Mouse (Mus musculus): ENCODE measurements around the gene 4933415F23Rik. TPM values are rescaled to one million over a fixed set of nuclear protein-coding genes. Genes with fewer than 3 reads are reported as not detected.

4933415F23Rik gene
- polyA plus RNA-seq, 1 experiment from 2014 or later, result not detected

DNA sequence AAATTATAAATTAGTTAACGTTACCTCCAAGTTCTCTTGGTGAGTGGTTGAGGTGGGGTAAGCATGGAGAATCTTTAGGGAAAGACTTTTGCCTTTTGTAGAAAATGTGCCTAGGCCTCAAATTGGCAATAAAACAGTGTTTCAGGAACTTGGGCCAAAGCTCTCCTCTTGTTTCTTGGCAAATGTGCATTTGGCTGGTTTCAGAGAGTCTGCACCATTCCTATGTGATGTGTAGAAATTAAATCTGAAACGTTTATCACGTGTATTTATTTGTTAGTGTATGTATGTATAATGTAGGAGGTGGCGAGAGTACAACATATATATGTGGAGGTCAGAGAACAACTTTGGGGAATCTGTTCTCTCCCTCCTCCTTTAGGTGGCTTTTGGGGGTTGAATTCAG, 4.1 kb downstream of the 4933415F23Rik start:
- H3K27ac ChIP-seq, result no peak overlapping the region
- no peak overlapping the region for H3K4me2 ChIP-seq
- H3K27me3 ChIP-seq, result no peaks in the 10 kb centered on the region
- no peaks in the 10 kb centered on the region for H3K9me3 ChIP-seq
- H3K36me3 ChIP-seq (replicated peaks), result no peaks in the 10 kb centered on the region
- WGBS, result 89% methylated on average over 4 of the region's 4 CpGs
- no peak for ATAC-seq (ENCODE audit: low FRiP score)
- no peaks in the 10 kb centered on the region for H3K4me1 ChIP-seq
- no peak overlapping the region for H3K4me3 ChIP-seq (replicated peaks)
- no peak overlapping the region for H3K9ac ChIP-seq

GRCm38 (mm10) chr1:23067715-23068114, 34.3 kb downstream of the 4933415F23Rik start:
- no peak for ATAC-seq (ENCODE audit: low FRiP score)
- Histone ChIP-seq H3K36me3 (replicated peaks) (no peaks in the 10 kb centered on the region), H3K9me3 (no peaks in the 10 kb centered on the region), H3K4me2 (no peak overlapping the region), H3K4me3 (replicated peaks) (no peak overlapping the region), H3K9ac (no peak overlapping the region), H3K4me1 (no peaks in the 10 kb centered on the region), H3K27ac (no peak overlapping the region), H3K27me3 (no peaks in the 10 kb centered on the region)
- WGBS, result 89% methylated on average over 5 of the region's 5 CpGs

DNA sequence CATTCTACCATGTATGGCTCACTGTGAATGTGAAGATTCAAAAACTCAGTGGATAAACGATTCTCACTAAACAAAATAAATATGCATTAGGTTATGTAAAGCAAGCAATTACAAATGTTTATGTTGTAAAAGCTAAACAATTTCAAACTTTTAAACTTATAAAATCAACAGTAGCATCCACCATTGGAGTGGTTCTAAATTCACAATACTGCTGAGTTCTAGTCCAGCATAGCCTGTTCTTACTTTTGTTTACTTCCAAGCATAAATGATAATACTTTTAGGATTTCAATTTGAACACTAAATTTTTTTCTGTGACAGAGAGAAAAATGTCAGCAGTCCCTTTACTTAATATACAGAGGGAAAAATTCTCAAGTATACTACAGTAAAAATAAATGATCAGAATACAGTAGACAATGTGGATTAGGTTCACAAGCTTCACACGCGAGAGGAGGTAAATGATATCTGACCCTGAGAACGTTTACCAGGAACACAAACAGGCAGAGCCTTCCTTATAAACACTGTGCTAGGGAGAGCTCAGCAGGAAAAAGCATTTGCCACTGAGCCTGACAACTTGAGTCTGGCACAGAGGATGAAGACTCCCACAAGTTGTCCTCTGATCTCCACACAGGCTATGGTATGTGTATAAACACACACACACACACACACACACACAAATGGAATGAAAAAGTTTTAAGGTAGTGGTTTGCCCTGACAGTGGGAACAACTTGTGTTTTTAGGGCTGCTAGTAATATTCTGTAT, 37.2 kb downstream of the 4933415F23Rik start:
- Histone ChIP-seq H3K9ac (no peak overlapping the region), H3K36me3 (replicated peaks) (no peaks in the 10 kb centered on the region), H3K27me3 (no peaks in the 10 kb centered on the region), H3K4me3 (replicated peaks) (no peak overlapping the region), H3K9me3 (no peaks in the 10 kb centered on the region), H3K4me2 (no peak overlapping the region), H3K4me1 (no peaks in the 10 kb centered on the region), H3K27ac (no peak overlapping the region)
- 72% methylated on average over 4 of the region's 4 CpGs for WGBS
- ATAC-seq (ENCODE audit: low FRiP score), result no peak

DNA sequence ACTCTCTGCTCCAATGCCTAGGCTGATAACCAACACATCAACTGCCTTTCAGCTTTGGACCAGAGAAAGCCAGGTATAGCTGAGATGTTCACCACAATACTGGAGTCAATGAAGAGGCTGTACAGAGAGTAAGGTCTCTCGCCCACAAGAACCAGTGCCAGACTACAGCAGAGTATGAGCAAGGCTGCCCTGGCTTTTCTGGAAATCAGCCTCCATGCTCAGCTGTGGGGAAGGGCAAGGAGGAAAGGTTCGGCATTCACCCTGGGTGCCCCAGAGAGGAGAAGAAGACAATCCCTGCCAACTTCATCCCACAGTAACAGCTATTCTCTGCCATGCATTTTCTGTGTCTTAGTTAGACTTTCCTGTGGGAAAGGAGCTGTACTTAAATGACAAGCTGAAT, 38.1 kb downstream of the 4933415F23Rik start:
- H3K4me3 ChIP-seq (replicated peaks), result no peak overlapping the region
- no peaks in the 10 kb centered on the region for H3K9me3 ChIP-seq
- ATAC-seq (ENCODE audit: low FRiP score), result no peak
- no peak overlapping the region for H3K9ac ChIP-seq
- H3K36me3 ChIP-seq (replicated peaks), result no peaks in the 10 kb centered on the region
- H3K4me2 ChIP-seq, result no peak overlapping the region
- no peaks in the 10 kb centered on the region for H3K4me1 ChIP-seq
- H3K27me3 ChIP-seq, result no peaks in the 10 kb centered on the region
- 87% methylated on average over 2 of the region's 2 CpGs for WGBS
- H3K27ac ChIP-seq, result no peak overlapping the region

- no peaks in the 10 kb centered on the region for H3K4me1 ChIP-seq
- no peak overlapping the region for H3K27ac ChIP-seq
- no peak overlapping the region for H3K9ac ChIP-seq
- WGBS, result 26% methylated on average over 14 of the region's 14 CpGs
- no peaks in the 10 kb centered on the region for H3K27me3 ChIP-seq
- ATAC-seq (ENCODE audit: low FRiP score), result peak; percentile 88
- H3K4me2 ChIP-seq, result 0 out of 2 replicates have a peak overlapping the region, but pooled peaks have one; percentile 13
- H3K9me3 ChIP-seq, result no peaks in the 10 kb centered on the region
- H3K4me3 ChIP-seq (replicated peaks), result no peak overlapping the region
- no peaks in the 10 kb centered on the region for H3K36me3 ChIP-seq (replicated peaks)
These were observed 40.3 kb downstream of the 4933415F23Rik start for GRCm38 (mm10) chr1:23061614-23062373.

- H3K9ac ChIP-seq, result no peak overlapping the region
These were observed 42.0 kb downstream of the 4933415F23Rik start for GRCm38 (mm10) chr1:23060056-23060455.

More at GRCm38 (mm10) chr1:23060056-23060455, 42.0 kb downstream of the 4933415F23Rik start:
- no peak for ATAC-seq (ENCODE audit: low FRiP score)
- H3K27ac ChIP-seq, result no peak overlapping the region
- H3K9me3 ChIP-seq, result no peaks in the 10 kb centered on the region
- H3K36me3 ChIP-seq (replicated peaks), result no peaks in the 10 kb centered on the region
- no peak overlapping the region for H3K4me2 ChIP-seq
- no peaks in the 10 kb centered on the region for H3K27me3 ChIP-seq
- H3K4me1 ChIP-seq, result no peaks in the 10 kb centered on the region
- no peak overlapping the region for H3K4me3 ChIP-seq (replicated peaks)
- 94% methylated on average over 9 of the region's 9 CpGs for WGBS
